8 mouse cellular contexts compared by ENCODE assay signal in genomic region chr5:123376569-123376968, GRCm38 (mm10). TPM values are rescaled to one million over a fixed set of nuclear protein-coding genes. Genes with fewer than 3 reads are reported as not detected.
DNase-seq lines count a peak whose midpoint lies in the region; ATAC-seq and TF ChIP-seq lines count a peak whose summit lies in the region.

No protein-coding gene starts in this region.

- TF ChIP-seq CTCF in forebrain, postnatal 0 days (IDR thresholded peaks at IDR 0.05; ENCODE audit: low read depth): no peak
- no peak for TF ChIP-seq CTCF in MEL (IDR thresholded peaks at IDR 0.05 in 2 of 3, conservative IDR thresholded peaks at IDR 0.05 in 1 of 3; ENCODE audit: control insufficient read depth in 1 of 3, insufficient read depth in 1 of 3, low read depth in 2 of 3, low read length in 3 of 3, poor library complexity in 1 of 3, severe bottlenecking in 1 of 3)

- no peaks in the 10 kb centered on the region for H3K9me3 ChIP-seq in forebrain, postnatal 0 days (ENCODE audit: low read length)
- no peaks in the 10 kb centered on the region for H3K9me3 ChIP-seq in forebrain, embryonic 11.5 days (ENCODE audit: control insufficient read depth, low read length)
- H3K9me3 ChIP-seq in MEL (replicated peaks; ENCODE audit: insufficient read depth, low read length): no peaks in the 10 kb centered on the region

- no peak for TF ChIP-seq POLR2A in MEL (IDR thresholded peaks at IDR 0.05; ENCODE audit: control insufficient read depth in 1 of 2, insufficient read depth in 1 of 2, low read depth in 1 of 2, low read length in 2 of 2, poor library complexity in 1 of 2)

- H3K4me3 ChIP-seq in forebrain, postnatal 0 days (ENCODE audit: low read depth, low read length): no peak overlapping the region
- H3K4me3 ChIP-seq in forebrain, embryonic 11.5 days (ENCODE audit: low read depth, low read length): no peak overlapping the region
- H3K4me3 ChIP-seq in MEL (ENCODE audit: control insufficient read depth in 1 of 2, insufficient read depth in 1 of 2, low read depth in 2 of 2, low read length in 2 of 2): peak overlapping the region; percentile 27 to 42

- TF ChIP-seq EP300 in MEL (IDR thresholded peaks at IDR 0.05; ENCODE audit: low read depth in 1 of 2, low read length in 2 of 2): no peak

- H3K79me2 ChIP-seq in MEL (ENCODE audit: control insufficient read depth, insufficient read depth, low read length, poor library complexity): no peaks in the 10 kb centered on the region

- H3K27me3 ChIP-seq in forebrain, postnatal 0 days (ENCODE audit: insufficient read depth, low read length): no peaks in the 10 kb centered on the region
- H3K27me3 ChIP-seq in forebrain, embryonic 11.5 days (ENCODE audit: control insufficient read depth, insufficient read depth, low read length): no peaks in the 10 kb centered on the region
- H3K27me3 ChIP-seq in MEL (ENCODE audit: control insufficient read depth in 1 of 2, insufficient read depth in 2 of 2, low read length in 2 of 2): no peaks in the 10 kb centered on the region

- no peak overlapping the region for H3K4me2 ChIP-seq in forebrain, postnatal 0 days (ENCODE audit: low read depth)
- H3K4me2 ChIP-seq in forebrain, embryonic 11.5 days (ENCODE audit: low read depth, low read length, severe bottlenecking): no peak overlapping the region

- H3K27ac ChIP-seq in forebrain, postnatal 0 days (ENCODE audit: low read depth, low read length): peak overlapping the region; percentile 29; the same call in 1 of the 2 replicates
- H3K27ac ChIP-seq in forebrain, embryonic 11.5 days (ENCODE audit: low read depth, low read length): no peak overlapping the region
- H3K27ac ChIP-seq in MEL (ENCODE audit: control insufficient read depth, low read depth, low read length): no peak overlapping the region

- H3K4me1 ChIP-seq in forebrain, postnatal 0 days (ENCODE audit: insufficient read depth): no peaks in the 10 kb centered on the region
- no peaks in the 10 kb centered on the region for H3K4me1 ChIP-seq in forebrain, embryonic 11.5 days (replicated peaks; ENCODE audit: control insufficient read depth, insufficient read depth, low read length)
- peaks cover 0 to 4% of the 10 kb centered on the region in 2 experiments; a peak in 1 of 4 replicates for H3K4me1 ChIP-seq in MEL (ENCODE audit: control insufficient read depth in 1 of 2, insufficient read depth in 2 of 2, low read length in 2 of 2)

- ATAC-seq in forebrain, postnatal 0 days: no peak
- no peak for ATAC-seq in forebrain, embryonic 11.5 days (replicated peaks; ENCODE audit: low FRiP score)

- 23% methylated on average over 10 of the region's 10 CpGs for WGBS in forebrain, postnatal 0 days
- 81% methylated on average over 10 of the region's 10 CpGs for WGBS in forebrain, embryonic 11.5 days

- peak; percentile 39 for DNase-seq in forebrain, postnatal 0 days
- no peak for DNase-seq in forebrain, embryonic 11.5 days (ENCODE audit: low spot score)
- peak; percentile 83 for DNase-seq in MEL (ENCODE audit: low read depth, low spot score)
- DNase-seq in cerebellum, postnatal 25 days: peak; percentile 75 to 85
- DNase-seq in heart, postnatal 4 days: peak; percentile 78
- DNase-seq in layer of hippocampus, postnatal 14 days (ENCODE audit: low spot score in 2 of 2): peak; percentile 58 to 75
- peak; percentile 63 for DNase-seq in ovary, postnatal 36 days (ENCODE audit: low spot score)
- no peak for DNase-seq in natural killer cell, adult 2 months (ENCODE audit: low spot score in 2 of 2)

- no peak for TF ChIP-seq RAD21 in MEL (IDR thresholded peaks at IDR 0.05; ENCODE audit: low read depth, low read length)

- no peak overlapping the region; the same call in 1 of the 2 replicates for H3K9ac ChIP-seq in forebrain, postnatal 0 days
- no peak overlapping the region for H3K9ac ChIP-seq in forebrain, embryonic 11.5 days (ENCODE audit: low read length)
- H3K9ac ChIP-seq in MEL (ENCODE audit: control insufficient read depth, low read depth, low read length, poor library complexity, severe bottlenecking): peak overlapping the region; percentile 41; the same call in 1 of the 2 replicates

- peaks cover 21% of the 10 kb centered on the region for H3K36me3 ChIP-seq in forebrain, postnatal 0 days (ENCODE audit: insufficient read depth)
- H3K36me3 ChIP-seq in forebrain, embryonic 11.5 days (ENCODE audit: control insufficient read depth, insufficient read depth, low read length): peaks cover 5% of the 10 kb centered on the region; the same call in 1 of the 2 replicates
- H3K36me3 ChIP-seq in MEL (ENCODE audit: control insufficient read depth in 1 of 2, insufficient read depth in 2 of 2, low read length in 2 of 2): no peaks in the 10 kb centered on the region

TF ChIP-seq in MEL, 35 proteins besides CTCF, POLR2A, EP300 and RAD21:
- TF ChIP-seq E2F4 (IDR thresholded peaks at IDR 0.05; ENCODE audit: borderline replicate concordance, low read depth, low read length): no peak
- TF ChIP-seq MAX (IDR thresholded peaks at IDR 0.05; ENCODE audit: low read length): no peak
- no peak for TF ChIP-seq POLR2AphosphoS5 (IDR thresholded peaks at IDR 0.05; ENCODE audit: borderline replicate concordance, low read depth, low read length)
- TF ChIP-seq ZNF384 (IDR thresholded peaks at IDR 0.05; ENCODE audit: low read depth, low read length): peak; percentile 94
- TF ChIP-seq RCOR1 (IDR thresholded peaks at IDR 0.05; ENCODE audit: low read depth, low read length): peak; percentile 39; the same call in 1 of the 2 replicates
- TF ChIP-seq MAFK (IDR thresholded peaks at IDR 0.05; ENCODE audit: borderline replicate concordance, low read depth, low read length): peak; percentile 37; the same call in 1 of the 2 replicates
- peak; percentile 38; the same call in 1 of the 2 replicates for TF ChIP-seq GATA1 (IDR thresholded peaks at IDR 0.05; ENCODE audit: low read depth, low read length)

RNA-seq across cellular contexts. Expression of gene Mlxip, which starts 18.0 kb away (rescaled TPM):
- total RNA-seq in forebrain, postnatal 0 days (2014; rRNA removed): 14.2 and 17.4 TPM in 2 replicates
- polyA plus RNA-seq in forebrain, postnatal 0 days (2015; fragmentation: Nextera tagmentation; extraction: Ambion mirVana): 8.4 and 13.3 TPM in 2 replicates
- 22.3 and 22.7 TPM in 2 replicates for polyA plus RNA-seq in forebrain, embryonic 11.5 days (2014; fragmentation: Nextera tagmentation; extraction: Ambion mirVana)
- total RNA-seq in MEL (2012; rRNA removed): 5.2 and 5.7 TPM in 2 replicates
- 10 to 100 TPM in 1 of 2 experiments, not detected in 1; 21.9 TPM for polyA plus RNA-seq in MEL (2012; ENCODE audit: insufficient read depth in 1 of 2, insufficient read length in 2 of 2, low read depth in 1 of 2, low replicate concordance in 2 of 2, missing spikeins in 1 of 2)
- 10 to 100 TPM; 19.2 to 21.0 TPM for total RNA-seq in heart, postnatal 4 days (2021)
- 10 to 100 TPM; 22.9 to 25.2 TPM for total RNA-seq in layer of hippocampus, postnatal 14 days (2021)

RNA-seq across cellular contexts. Expression of gene Bcl7a, which starts 32.9 kb away (rescaled TPM):
- total RNA-seq in forebrain, postnatal 0 days (2014; rRNA removed): 47.9 and 56.0 TPM in 2 replicates
- 37.2 and 38.3 TPM in 2 replicates for polyA plus RNA-seq in forebrain, postnatal 0 days (2015; fragmentation: Nextera tagmentation; extraction: Ambion mirVana)
- 57.1 and 61.7 TPM in 2 replicates for polyA plus RNA-seq in forebrain, embryonic 11.5 days (2014; fragmentation: Nextera tagmentation; extraction: Ambion mirVana)
- total RNA-seq in MEL (2012; rRNA removed): 3.1 and 3.5 TPM in 2 replicates
- polyA plus RNA-seq in MEL (2012; ENCODE audit: insufficient read depth in 1 of 2, insufficient read length in 2 of 2, low read depth in 1 of 2, low replicate concordance in 2 of 2, missing spikeins in 1 of 2): 10 to 100 TPM in 1 of 2 experiments, not detected in 1; 11.0 TPM
- 10 to 100 TPM; 14.1 to 14.8 TPM for total RNA-seq in heart, postnatal 4 days (2021)
- total RNA-seq in layer of hippocampus, postnatal 14 days (2021): 10 to 100 TPM; 66.9 TPM

Comparison
In these comparisons a context has a peak if more than half of its experiments do, and no peak if none do; other contexts are left out.
1. DNase-seq: peak in forebrain, postnatal 0 days (single experiment), MEL (single experiment), cerebellum, postnatal 25 days (2 of 2), heart, postnatal 4 days (single experiment), layer of hippocampus, postnatal 14 days (2 of 2) and ovary, postnatal 36 days (single experiment); none in forebrain, embryonic 11.5 days (single experiment) and natural killer cell, adult 2 months (0 of 2).
2. H3K4me3 ChIP-seq: peak in MEL (2 of 2); none in forebrain, postnatal 0 days (single experiment) and forebrain, embryonic 11.5 days (single experiment).